Mouse (Mus musculus): ENCODE data around the gene Gpr61.

GRCm38 (mm10) chr3:108169199-108169598 lies 14.5 kb upstream of the Gpr61 start:
- no peak for TF ChIP-seq CTCF (IDR thresholded peaks at IDR 0.05)
- TF ChIP-seq POLR2A (IDR thresholded peaks at IDR 0.05; ENCODE audit: insufficient read depth, low read depth, low read length): no peak
